Mouse (Mus musculus) limb, embryonic 13.5 days (tissue): ENCODE data around the gene Vmn1r14. TPM values are rescaled to one million over a fixed set of nuclear protein-coding genes. Genes with fewer than 3 reads are reported as not detected.
"Not testable (repeated sequence)": the region's sequence is repeated elsewhere in the genome, so short reads cannot be mapped to it uniquely, and the experiment has no call there.

Source experiments
- ATAC-seq: fragments of 200-750 bp; cut with Nextera tagmentation; 2 replicates; pipeline ENCODE4 v1.8.0; 2017; ENCODE audit warnings: low read depth, moderate number of reproducible peaks, moderate TSS enrichment; ENCODE audit not compliant: low FRiP score
- H3K27ac ChIP-seq: fragments of 300-500 bp; sonication (generic); 2 replicates; pipeline ENCODE4 v1.5.1; 2015; ENCODE audit warnings: inconsistent platforms, mild to moderate bottlenecking, moderate library complexity
- H3K27me3 ChIP-seq: fragments of 300-500 bp; sonication (generic); 2 replicates; pipeline ENCODE4 v1.6.1; 2015; ENCODE audit warnings: mild to moderate bottlenecking, inconsistent platforms
- H3K36me3 ChIP-seq: fragments of 300-500 bp; sonication (generic); 2 replicates; pipeline ENCODE4 v1.6.1; 2015; ENCODE audit warnings: inconsistent platforms, mild to moderate bottlenecking, moderate library complexity
- H3K4me1 ChIP-seq: fragments of 300-500 bp; sonication (generic); 2 replicates; pipeline ENCODE4 v1.6.1; 2015; ENCODE audit warnings: inconsistent platforms
- H3K4me2 ChIP-seq: fragments of 300-500 bp; sonication (generic); replicated peaks from 2 replicates; pipeline ENCODE4 v1.6.1; 2015; ENCODE audit warnings: inconsistent platforms, mild to moderate bottlenecking, moderate library complexity
- H3K4me3 ChIP-seq: fragments of 300-500 bp; sonication (generic); 2 replicates; pipeline ENCODE4 v1.5.1; 2015; ENCODE audit warnings: moderate library complexity, mild to moderate bottlenecking, inconsistent platforms
- H3K9ac ChIP-seq: fragments of 300-500 bp; sonication (generic); 2 replicates; pipeline ENCODE4 v1.6.1; 2015; ENCODE audit warnings: mild to moderate bottlenecking, inconsistent platforms
- H3K9me3 ChIP-seq: fragments of 300-500 bp; sonication (generic); 2 replicates; pipeline ENCODE4 v1.6.1; 2016; ENCODE audit warnings: inconsistent platforms
- WGBS: fragments of 180-500 bp; shearing (Covaris S2); methylation state at CpG from one replicate; pipeline ENCODE4 v1.1.7; 2015; 5-methylcytosine and 5-hydroxymethylcytosine counted together
- polyA plus RNA-seq: library from polyadenylated mRNA; unstranded; fragments of >200 nt; fragmentation: Nextera tagmentation; extraction: Ambion mirVana; gene quantifications from 2 replicates; pipeline ENCODE4 v1.2.1, GENCODE M21; 2015

Gene Vmn1r14
- polyA plus RNA-seq, result not detected in 2 replicates

DNA sequence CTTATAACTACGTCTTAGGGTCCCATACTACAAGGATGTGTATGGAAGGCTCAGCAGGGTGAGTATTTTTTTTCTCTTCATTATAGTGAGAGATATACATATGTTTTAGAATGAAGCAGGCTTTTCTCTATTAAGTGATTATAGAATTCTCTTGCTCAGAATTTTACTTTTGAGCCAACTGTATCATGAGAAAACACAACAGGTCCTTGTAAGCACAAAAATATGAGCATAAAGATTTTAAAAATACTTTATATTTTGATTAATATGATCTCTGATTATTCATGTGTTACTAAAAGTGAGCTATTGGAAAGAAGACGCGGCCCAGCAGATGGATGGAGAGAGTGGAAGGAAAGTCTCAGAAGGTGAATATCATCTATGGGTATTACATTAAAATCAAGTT lies at the start of gene Vmn1r14:
Gene Vmn1r14, plus strand, starts transcription at position 301 of the 400 bp plus-strand sequence.
- H3K27ac ChIP-seq, result no peak within 1 kb of the TSS
- H3K27me3 ChIP-seq, result no peaks in the 10 kb centered on the region
- no peaks in the 10 kb centered on the region for H3K9me3 ChIP-seq
- no peaks in the 10 kb centered on the region for H3K4me1 ChIP-seq
- ATAC-seq, result no peak
- WGBS, result 90% methylated on average over 3 of the region's 3 CpGs
- H3K9ac ChIP-seq, result no peak within 1 kb of the TSS
- no peak within 1 kb of the TSS for H3K4me3 ChIP-seq
- no peaks in the 10 kb centered on the region for H3K36me3 ChIP-seq
- H3K4me2 ChIP-seq, result no peak within 1 kb of the TSS

DNA sequence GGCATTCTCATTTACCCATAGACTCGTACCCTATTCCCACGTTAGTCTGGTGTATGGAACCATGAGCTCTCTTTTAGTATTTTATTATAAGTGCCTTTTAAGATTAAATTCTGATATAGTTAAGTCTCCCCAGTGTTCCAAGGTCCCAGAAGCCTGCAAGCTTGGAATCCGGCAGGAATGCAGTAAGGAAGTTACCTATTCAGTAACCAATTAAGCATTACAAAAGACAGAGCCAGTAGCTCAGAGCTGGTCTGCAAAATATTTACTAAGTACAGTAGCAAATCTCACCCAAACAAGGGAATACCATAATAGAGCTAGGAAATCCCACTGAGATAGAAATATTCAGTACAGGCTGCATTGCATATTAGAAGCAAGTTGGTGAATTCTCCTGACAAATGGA lies 41.5 kb upstream of the Vmn1r14 start:
- not testable (repeated sequence) for H3K27ac ChIP-seq, H3K4me2 ChIP-seq, H3K27me3 ChIP-seq, H3K36me3 ChIP-seq, H3K4me3 ChIP-seq, H3K9me3 ChIP-seq, H3K4me1 ChIP-seq, ATAC-seq, H3K9ac ChIP-seq
- 54% methylated on average over 3 of the region's 3 CpGs for WGBS

DNA sequence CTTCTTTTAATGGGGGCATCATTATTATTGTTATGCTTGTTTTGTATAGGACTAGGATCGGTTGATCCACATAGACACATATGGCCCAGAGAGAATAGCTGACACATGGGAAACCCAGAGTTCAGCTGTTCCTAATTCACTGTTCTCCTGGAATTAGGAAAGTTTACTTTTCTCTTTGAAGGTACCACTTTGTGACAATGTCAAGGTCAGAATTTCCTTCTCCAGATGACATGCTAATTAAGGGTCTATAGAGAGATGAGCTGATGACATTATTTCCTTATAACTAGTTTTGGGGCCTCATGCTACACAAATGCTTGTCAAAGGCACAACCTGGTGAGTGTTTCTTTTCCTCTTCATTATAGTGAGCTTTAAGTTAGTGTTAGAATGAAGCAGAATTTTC lies 28.5 kb upstream of the Vmn1r14 start, which contains the start of gene Vmn1r13:
Gene Vmn1r13, plus strand, starts transcription at position 301 of the 400 bp plus-strand sequence.
- WGBS, result 90% methylated on average over 1 of the region's 1 CpGs
- not testable (repeated sequence) for H3K4me2 ChIP-seq, H3K27ac ChIP-seq, ATAC-seq, H3K4me3 ChIP-seq, H3K9me3 ChIP-seq, H3K4me1 ChIP-seq, H3K27me3 ChIP-seq, H3K36me3 ChIP-seq, H3K9ac ChIP-seq

DNA sequence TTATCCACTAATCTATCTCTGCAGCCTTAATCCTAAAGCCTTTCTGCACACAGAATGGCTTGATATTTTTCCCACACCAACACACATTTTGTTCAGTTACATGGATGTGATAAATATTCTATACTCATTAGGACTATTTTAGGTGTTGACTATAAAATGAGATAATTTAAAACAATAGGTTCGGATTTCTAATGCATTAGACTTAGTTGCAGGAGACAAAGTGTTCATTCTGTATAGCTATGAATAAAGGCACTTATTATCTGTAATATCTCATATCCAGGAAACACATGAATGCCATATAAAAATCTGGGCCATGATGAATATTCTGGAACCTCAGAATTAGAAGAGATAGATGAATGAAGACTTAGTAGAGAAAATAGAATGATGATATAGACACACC lies 26.2 kb downstream of the Vmn1r14 start, which contains the start of gene Vmn1r15:
Gene Vmn1r15, plus strand, starts transcription at position 301 of the 400 bp plus-strand sequence.
- H3K27ac ChIP-seq, result no peak within 1 kb of the TSS
- H3K4me1 ChIP-seq, result no peaks in the 10 kb centered on the region
- no peak within 1 kb of the TSS for H3K4me3 ChIP-seq
- 64% methylated on average over 1 of the region's 1 CpGs for WGBS
- H3K9me3 ChIP-seq, result no peaks in the 10 kb centered on the region
- H3K9ac ChIP-seq, result no peak within 1 kb of the TSS
- H3K36me3 ChIP-seq, result no peaks in the 10 kb centered on the region
- H3K27me3 ChIP-seq, result no peaks in the 10 kb centered on the region
- no peak for ATAC-seq
- H3K4me2 ChIP-seq, result no peak within 1 kb of the TSS

DNA sequence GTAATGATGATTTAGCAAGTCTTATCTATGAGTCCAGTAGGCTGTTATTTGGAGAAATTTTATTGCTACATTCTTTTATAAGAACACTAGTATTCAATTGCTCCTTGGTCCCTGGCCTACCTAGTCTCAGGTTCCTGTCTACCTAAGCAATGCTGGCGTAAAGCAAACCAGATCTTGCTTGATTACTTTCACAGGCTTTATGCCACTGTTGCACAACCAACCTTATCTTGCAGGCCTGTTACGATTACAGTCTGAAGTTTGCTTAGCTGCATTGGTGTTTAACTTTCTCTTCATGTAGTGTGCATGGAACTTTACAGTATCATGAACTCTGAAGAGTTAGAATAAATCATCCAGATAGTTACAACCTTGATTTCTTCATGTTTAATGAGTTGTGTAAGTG lies 29.5 kb downstream of the Vmn1r14 start:
- Histone ChIP-seq H3K27ac (no peak overlapping the region), H3K4me2 (no peak overlapping the region), H3K27me3 (no peaks in the 10 kb centered on the region), H3K9ac (no peak overlapping the region), H3K9me3 (no peaks in the 10 kb centered on the region), H3K4me3 (no peak overlapping the region), H3K36me3 (no peaks in the 10 kb centered on the region), H3K4me1 (no peaks in the 10 kb centered on the region)
- ATAC-seq, result no peak
- WGBS, result 85% methylated on average over 2 of the region's 2 CpGs

DNA sequence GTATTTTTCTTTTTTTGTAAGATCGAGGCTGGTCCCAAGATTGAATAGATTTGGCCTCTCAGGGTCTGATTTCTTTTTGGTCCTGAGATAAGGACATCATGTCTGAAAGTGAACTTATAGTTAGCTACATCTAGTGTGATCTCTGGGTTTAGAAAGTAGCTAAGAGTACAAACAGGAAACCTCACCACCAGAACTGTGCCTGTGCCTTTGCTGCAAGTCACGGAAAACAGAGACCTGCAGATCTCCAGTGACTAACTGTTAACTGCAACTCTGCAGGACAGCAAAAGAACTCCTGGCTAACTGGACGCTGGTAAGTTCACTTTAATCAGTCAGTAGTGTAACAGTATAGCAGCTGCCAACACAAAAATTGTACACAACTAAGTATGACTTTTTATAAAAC lies 40.4 kb downstream of the Vmn1r14 start:
- WGBS, result 61% methylated on average over 3 of the region's 3 CpGs
- Histone ChIP-seq H3K27ac (no peak overlapping the region), H3K4me2 (no peak overlapping the region), H3K4me1 (0 out of 2 replicates have a peak, but pooled peaks cover 4% of the 10 kb centered on the region), H3K27me3 (no peaks in the 10 kb centered on the region), H3K9ac (no peak overlapping the region), H3K9me3 (no peaks in the 10 kb centered on the region), H3K4me3 (no peak overlapping the region), H3K36me3 (no peaks in the 10 kb centered on the region)
- ATAC-seq, result no peak

DNA sequence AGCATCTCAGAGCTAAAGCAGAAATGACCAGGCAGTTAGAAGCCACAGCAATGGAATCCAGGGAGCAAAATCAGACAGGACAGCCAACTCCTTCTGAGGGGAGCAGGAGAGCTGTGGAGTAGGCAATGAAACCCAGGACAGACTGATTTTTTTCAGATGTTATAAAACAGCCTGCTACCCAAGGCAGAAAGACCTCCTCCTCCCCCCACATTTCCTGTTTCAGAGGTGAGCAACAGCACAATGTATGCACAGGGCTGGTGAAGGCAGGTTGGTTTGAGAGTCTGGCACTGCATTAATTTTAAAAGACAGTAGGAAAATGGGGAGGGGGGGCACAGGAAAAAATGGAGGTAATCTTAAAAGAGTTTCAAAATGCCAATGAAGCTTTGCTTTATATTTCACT lies 41.0 kb downstream of the Vmn1r14 start:
- no peaks in the 10 kb centered on the region for H3K9me3 ChIP-seq
- H3K36me3 ChIP-seq, result no peaks in the 10 kb centered on the region
- H3K9ac ChIP-seq, result no peak overlapping the region
- ATAC-seq, result no peak
- H3K4me3 ChIP-seq, result no peak overlapping the region
- no peak overlapping the region for H3K4me2 ChIP-seq
- H3K27me3 ChIP-seq, result no peaks in the 10 kb centered on the region
- H3K4me1 ChIP-seq, result 0 out of 2 replicates have a peak, but pooled peaks cover 4% of the 10 kb centered on the region
- no peak overlapping the region for H3K27ac ChIP-seq

DNA sequence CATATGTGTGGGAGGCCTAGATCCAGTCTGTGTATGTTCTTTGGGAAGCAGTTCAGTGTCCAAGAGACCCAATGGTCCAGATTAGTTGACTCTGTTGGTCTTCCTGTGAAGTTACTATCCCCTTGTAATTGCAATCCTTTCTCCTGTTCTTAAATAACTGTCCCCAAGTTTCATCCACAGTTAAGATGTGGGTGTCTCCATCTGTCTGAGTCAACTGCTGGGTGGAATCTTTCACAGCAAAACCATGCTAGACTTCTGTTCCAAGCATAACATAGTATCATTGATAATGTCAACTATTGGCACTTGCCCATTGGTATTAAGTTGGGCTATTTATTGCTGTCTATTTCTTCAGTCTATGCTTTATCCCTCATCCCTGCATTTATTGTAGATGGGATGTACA lies 47.5 kb downstream of the Vmn1r14 start:
- H3K4me3 ChIP-seq, result no peak overlapping the region
- no peak overlapping the region for H3K27ac ChIP-seq

More for the DNA sequence above, 47.5 kb downstream of the Vmn1r14 start:
- H3K27me3 ChIP-seq, result no peaks in the 10 kb centered on the region
- H3K4me1 ChIP-seq, result no peaks in the 10 kb centered on the region
- H3K36me3 ChIP-seq, result no peaks in the 10 kb centered on the region
- H3K9me3 ChIP-seq, result no peaks in the 10 kb centered on the region
- no peak overlapping the region for H3K4me2 ChIP-seq
- H3K9ac ChIP-seq, result no peak overlapping the region
- ATAC-seq, result no peak

Other genes with a start within 250 kb of the Vmn1r14 start
- gene Vmn1r6, start 234.4 kb upstream of the Vmn1r14 start, polyA plus RNA-seq, result not detected in 2 replicates
- gene Vmn1r7, start 206.4 kb upstream of the Vmn1r14 start, polyA plus RNA-seq, result not detected in 2 replicates
- gene Vmn1r8, start 199.4 kb upstream of the Vmn1r14 start, polyA plus RNA-seq, result not detected in 2 replicates
- not detected in 2 replicates for gene Vmn1r9, start 164.9 kb upstream of the Vmn1r14 start, polyA plus RNA-seq
- gene Vmn1r10, start 122.2 kb upstream of the Vmn1r14 start, polyA plus RNA-seq, result not detected in 2 replicates
- not detected in 2 replicates for gene Vmn1r11, start 98.2 kb upstream of the Vmn1r14 start, polyA plus RNA-seq
- not detected in 2 replicates for gene Vmn1r12, start 74.8 kb upstream of the Vmn1r14 start, polyA plus RNA-seq
- not detected in 2 replicates for gene Vmn1r13, start 28.4 kb upstream of the Vmn1r14 start, polyA plus RNA-seq
- not detected in 2 replicates for gene Vmn1r15, start 26.3 kb downstream of the Vmn1r14 start, polyA plus RNA-seq
- not detected in 2 replicates for gene Vmn1r16, start 97.8 kb downstream of the Vmn1r14 start, polyA plus RNA-seq
- not detected in 2 replicates for gene Vmn1r17, start 132.0 kb downstream of the Vmn1r14 start, polyA plus RNA-seq
- not detected in 2 replicates for gene Vmn1r18, start 164.1 kb downstream of the Vmn1r14 start, polyA plus RNA-seq
- gene Vmn1r19, start 172.1 kb downstream of the Vmn1r14 start, polyA plus RNA-seq, result not detected in 2 replicates
- gene Vmn1r20, start 197.2 kb downstream of the Vmn1r14 start, polyA plus RNA-seq, result not detected in 2 replicates